Mouse (Mus musculus) erythroblast, embryonic 14.5 days (primary cell): ENCODE data around the gene Erbb3.
"Not testable (repeated sequence)": the region's sequence is repeated elsewhere in the genome, so short reads cannot be mapped to it uniquely, and the experiment has no call there.

ENCODE experiments used
- GATA1 ChIP-seq: IDR thresholded peaks from 2 replicates; pipeline ENCODE4 v1.6.1; 2012; ENCODE audit warnings: low read length, inconsistent platforms, mixed read lengths
- TAL1 ChIP-seq: IDR thresholded peaks from 3 replicates; pipeline ENCODE4 v1.6.1; 2012; ENCODE audit warnings: low read length, inconsistent platforms, mixed read lengths

GRCm38 (mm10) chr10:128619148-128619547, 29.7 kb upstream of the Erbb3 start:
- TF ChIP-seq GATA1, TAL1: not testable (repeated sequence)
